Mouse (Mus musculus) lung, postnatal 0 days (tissue): ENCODE measurements around the gene Tmprss9. TPM values are rescaled to one million over a fixed set of nuclear protein-coding genes. Genes with fewer than 3 reads are reported as not detected.
A peak's percentile ranks its signal among the peaks of the same experiment; 100 is the strongest.
"Not testable (repeated sequence)": the region's sequence is repeated elsewhere in the genome, so short reads cannot be mapped to it uniquely, and the experiment has no call there.

Experiments
- ATAC-seq: fragments of 200-750 bp; cut with Nextera tagmentation; 2 replicates; pipeline ENCODE4 v1.8.0; 2017; ENCODE audit warnings: moderate library complexity
- DNase-seq: peaks from one replicate; pipeline ENCODE4 v3.0.0-alpha.2; 2016; ENCODE audit warnings: low spot score
- H3K27ac ChIP-seq: fragments of 300-500 bp; sonication (generic); 2 replicates; pipeline ENCODE4 v1.5.1; 2014; ENCODE audit warnings: antibody characterized with exemption, mild to moderate bottlenecking, low read length, mixed read lengths
- H3K27me3 ChIP-seq: fragments of 300-500 bp; sonication (generic); replicated peaks from 2 replicates; pipeline ENCODE4 v1.6.1; 2014; ENCODE audit warnings: low read length, mixed read lengths; ENCODE audit not compliant: insufficient read depth
- H3K36me3 ChIP-seq: fragments of 300-500 bp; sonication (generic); 2 replicates; pipeline ENCODE4 v1.6.1; 2014; ENCODE audit warnings: low read length, mixed read lengths; ENCODE audit not compliant: insufficient read depth
- H3K4me1 ChIP-seq: fragments of 300-500 bp; sonication (generic); 2 replicates; pipeline ENCODE4 v1.6.1; 2014; ENCODE audit warnings: antibody characterized with exemption, low read depth, low read length, mixed read lengths; ENCODE audit not compliant: insufficient read depth
- H3K4me2 ChIP-seq: fragments of 300-500 bp; sonication (generic); replicated peaks from 2 replicates; pipeline ENCODE4 v1.6.1; 2014; ENCODE audit warnings: low read depth, mild to moderate bottlenecking, low read length, moderate library complexity, mixed read lengths
- H3K4me3 ChIP-seq: fragments of 300-500 bp; sonication (generic); 2 replicates; pipeline ENCODE4 v1.5.1; 2014; ENCODE audit warnings: low read depth, low read length
- H3K9ac ChIP-seq: fragments of 300-500 bp; sonication (generic); replicated peaks from 2 replicates; pipeline ENCODE4 v1.6.1; 2014; ENCODE audit warnings: low read depth, mild to moderate bottlenecking
- H3K9me3 ChIP-seq: fragments of 300-500 bp; sonication (generic); 2 replicates; pipeline ENCODE4 v1.6.1; 2016; ENCODE audit warnings: low read length, mixed read lengths
- CTCF ChIP-seq: IDR thresholded peaks from 2 replicates; pipeline ENCODE4 v1.5.1; 2016; ENCODE audit warnings: antibody characterized with exemption, mild to moderate bottlenecking
- EP300 ChIP-seq: IDR thresholded peaks from 2 replicates; pipeline ENCODE4 v1.6.1; 2016; ENCODE audit warnings: antibody characterized with exemption, mild to moderate bottlenecking, control low read depth
- WGBS: fragments of 180-500 bp; shearing (Covaris S2); extraction: QIAGEN DNeasy Blood & Tissue Kit; methylation state at CpG from one replicate; pipeline ENCODE4 v1.1.7; 2014; 5-methylcytosine and 5-hydroxymethylcytosine counted together
- polyA plus RNA-seq: library from polyadenylated mRNA; unstranded; fragments of >200 nt; fragmentation: Nextera tagmentation; extraction: Ambion mirVana; gene quantifications from 2 replicates; pipeline ENCODE4 v1.2.1, GENCODE M21; 2015

The Tmprss9 gene
- polyA plus RNA-seq, 1 experiment from 2014 or later: not detected

DNA sequence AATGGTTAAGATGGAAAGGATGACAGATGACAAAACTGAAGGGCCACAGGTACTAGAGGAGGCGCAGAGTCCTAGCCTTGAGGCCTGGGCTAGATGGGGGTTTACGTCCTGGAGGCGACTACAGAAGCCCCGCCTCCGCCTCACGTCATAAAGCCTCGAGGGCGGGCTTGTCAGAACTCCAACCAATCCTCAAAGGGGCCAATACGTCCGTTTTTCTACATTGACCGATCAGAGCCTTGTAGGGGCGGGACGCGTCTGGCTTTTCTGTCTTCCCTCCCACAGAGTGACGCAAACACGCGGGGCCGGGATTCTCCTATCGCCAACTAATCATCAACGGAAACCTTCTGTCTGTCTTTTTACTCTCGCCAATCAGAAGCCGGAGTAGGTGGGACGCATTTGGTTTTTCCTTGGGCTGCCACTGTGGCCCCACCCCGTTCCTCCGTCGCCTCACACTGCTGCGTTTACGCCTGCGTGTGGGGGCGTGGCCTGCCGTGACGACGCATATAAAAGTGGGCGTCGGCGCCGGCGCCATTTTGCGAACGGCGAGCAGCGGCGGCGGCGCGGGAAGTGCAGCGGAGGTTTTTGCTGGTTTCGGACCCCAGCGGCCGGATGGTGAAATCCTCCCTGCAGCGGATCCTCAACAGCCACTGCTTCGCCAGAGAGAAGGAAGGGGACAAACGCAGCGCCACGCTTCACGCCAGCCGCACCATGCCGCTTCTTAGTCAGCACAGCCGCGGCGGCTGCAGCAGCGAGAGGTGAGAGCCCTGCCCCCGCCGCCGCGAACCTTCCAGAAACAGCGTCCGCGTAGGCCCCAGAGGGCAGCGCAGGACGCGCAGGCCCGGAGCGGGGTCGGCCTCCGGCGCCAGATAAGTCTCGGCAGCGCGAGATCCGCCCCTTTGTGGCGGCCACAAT lies 45.2 kb upstream of the Tmprss9 start, which contains the start of gene Oaz1:
Gene Oaz1 (plus strand): TSS at position 506 of the 912 bp plus-strand sequence.
- ATAC-seq: peak; percentile 97

DNA sequence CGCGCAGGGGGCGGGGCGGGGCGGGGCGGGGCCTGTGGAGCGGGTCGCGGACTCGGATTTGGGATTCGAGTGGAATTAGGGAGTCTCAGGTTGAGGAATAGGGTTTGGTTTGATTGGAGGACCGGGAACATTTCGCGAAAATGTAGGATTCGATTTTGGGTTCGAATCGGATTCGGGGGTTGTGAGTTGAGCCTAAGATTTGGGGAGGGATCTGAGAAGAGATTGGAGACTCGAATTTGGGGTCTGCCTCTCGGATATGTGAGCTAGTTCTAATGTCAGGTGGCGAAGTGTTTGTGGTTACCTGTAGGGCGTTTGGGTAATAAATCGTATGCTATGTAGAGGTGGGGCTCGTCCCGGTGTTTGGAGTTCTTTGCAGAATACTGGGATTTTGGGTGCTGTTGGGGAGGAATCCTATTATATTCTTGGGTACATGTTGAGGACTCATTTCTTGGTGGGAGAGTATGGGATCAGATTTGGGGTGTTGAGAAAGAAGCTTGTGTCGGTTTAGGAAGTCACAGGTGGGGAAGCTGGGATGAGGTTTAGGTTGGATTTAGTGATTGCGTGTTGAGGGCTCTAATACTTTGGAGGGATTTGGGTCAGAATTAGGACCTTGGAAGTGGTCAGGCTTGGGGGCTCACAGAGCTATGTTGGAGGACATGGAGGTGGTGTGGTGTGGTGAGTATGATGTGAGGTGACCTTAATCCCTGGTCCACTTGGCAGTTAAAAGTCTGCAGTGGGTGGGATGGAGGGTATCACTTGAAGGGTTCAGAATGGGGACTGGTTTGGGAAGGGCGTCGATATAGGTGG lies 44.4 kb upstream of the Tmprss9 start:
- H3K36me3 ChIP-seq: 0 out of 2 replicates have a peak, but pooled peaks cover 4% of the 10 kb centered on the region
- H3K27ac ChIP-seq: peak overlapping the region; percentile 89
- no peaks in the 10 kb centered on the region for H3K9me3 ChIP-seq
- 4% methylated on average over 29 of the region's 29 CpGs for WGBS
- TF ChIP-seq EP300: no peak
- no peak for TF ChIP-seq CTCF
- H3K27me3 ChIP-seq: no peaks in the 10 kb centered on the region
- H3K4me1 ChIP-seq: no peaks in the 10 kb centered on the region
- no peak for DNase-seq
- H3K9ac ChIP-seq: peak overlapping the region; percentile 92
- no peak for ATAC-seq
- H3K4me3 ChIP-seq: peak overlapping the region; percentile 71
- H3K4me2 ChIP-seq: peak overlapping the region; percentile 68

More for the DNA sequence above, 45.2 kb upstream of the Tmprss9 start, which contains the start of gene Oaz1:
- H3K36me3 ChIP-seq: 0 out of 2 replicates have a peak, but pooled peaks cover 4% of the 10 kb centered on the region
- peak; percentile 100 for DNase-seq
- peak within 1 kb of the TSS; percentile 92 for H3K9ac ChIP-seq
- H3K4me1 ChIP-seq: no peaks in the 10 kb centered on the region
- peak within 1 kb of the TSS; percentile 71 for H3K4me3 ChIP-seq
- peak within 1 kb of the TSS; percentile 89 for H3K27ac ChIP-seq
- H3K9me3 ChIP-seq: no peaks in the 10 kb centered on the region
- under 1% methylated on average over 73 of the region's 82 CpGs for WGBS
- TF ChIP-seq EP300: no peak
- no peak; the same call in 1 of the 2 replicates for TF ChIP-seq CTCF
- H3K27me3 ChIP-seq: no peaks in the 10 kb centered on the region
- peak within 1 kb of the TSS; percentile 68 for H3K4me2 ChIP-seq

DNA sequence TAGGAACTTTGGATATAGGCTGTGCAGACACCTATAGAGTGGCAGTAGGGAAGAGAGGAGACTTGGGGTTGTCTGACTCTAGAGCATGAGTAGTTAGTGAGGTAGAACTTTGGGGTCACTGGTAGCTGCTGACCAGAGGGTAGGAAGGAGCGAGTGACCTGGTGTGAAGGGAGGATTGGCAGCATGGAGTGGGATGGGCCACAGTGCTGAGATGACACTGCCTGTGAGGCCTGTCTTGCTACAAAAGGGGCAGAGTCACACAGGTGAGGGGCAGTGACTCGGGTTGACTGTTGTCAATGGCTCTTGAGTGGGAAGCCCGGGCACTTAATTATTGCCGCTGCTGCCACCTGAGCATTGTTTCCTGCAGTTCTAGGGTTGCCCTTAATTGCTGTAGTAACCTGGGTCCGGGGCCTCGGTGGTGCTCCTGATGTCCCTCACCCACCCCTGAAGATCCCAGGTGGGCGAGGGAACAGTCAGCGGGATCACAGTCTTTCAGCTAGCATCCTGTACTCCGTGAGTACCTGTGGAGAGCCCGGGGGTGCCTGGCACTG lies 43.7 kb upstream of the Tmprss9 start:
- no peak for ATAC-seq
- DNase-seq: no peak
- Histone ChIP-seq H3K27ac (no peak overlapping the region), H3K27me3 (no peaks in the 10 kb centered on the region), H3K9ac (peak overlapping the region; percentile 92), H3K4me2 (peak overlapping the region; percentile 68), H3K4me3 (peak overlapping the region; percentile 71), H3K4me1 (no peaks in the 10 kb centered on the region), H3K36me3 (0 out of 2 replicates have a peak, but pooled peaks cover 4% of the 10 kb centered on the region), H3K9me3 (no peaks in the 10 kb centered on the region)
- 55% methylated on average over 9 of the region's 10 CpGs for WGBS
- TF ChIP-seq CTCF: no peak
- TF ChIP-seq EP300: no peak

DNA sequence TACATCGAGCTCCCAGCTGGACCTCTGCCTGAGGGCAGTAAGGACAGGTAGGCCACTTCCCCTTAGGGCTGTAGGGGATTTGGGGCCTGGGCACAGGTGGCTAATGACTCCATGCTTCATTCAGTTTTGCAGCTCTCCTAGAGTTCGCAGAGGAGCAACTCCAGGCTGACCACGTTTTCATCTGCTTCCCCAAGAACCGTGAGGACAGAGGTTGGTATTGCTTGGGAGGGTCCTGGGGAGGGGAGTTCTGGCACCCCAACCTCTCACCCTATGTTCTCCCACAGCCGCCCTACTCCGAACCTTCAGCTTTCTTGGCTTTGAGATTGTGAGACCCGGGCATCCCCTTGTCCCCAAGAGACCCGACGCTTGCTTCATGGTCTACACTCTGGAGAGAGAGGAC lies 43.1 kb upstream of the Tmprss9 start:
- not testable (repeated sequence) for H3K9me3 ChIP-seq, H3K4me3 ChIP-seq, H3K36me3 ChIP-seq, ATAC-seq, H3K4me1 ChIP-seq, H3K9ac ChIP-seq, H3K27ac ChIP-seq, DNase-seq, H3K27me3 ChIP-seq
- WGBS: 74% methylated on average over 9 of the region's 9 CpGs
- peak overlapping the region; percentile 68; the same call in 1 of the 2 replicates for H3K4me2 ChIP-seq

DNA sequence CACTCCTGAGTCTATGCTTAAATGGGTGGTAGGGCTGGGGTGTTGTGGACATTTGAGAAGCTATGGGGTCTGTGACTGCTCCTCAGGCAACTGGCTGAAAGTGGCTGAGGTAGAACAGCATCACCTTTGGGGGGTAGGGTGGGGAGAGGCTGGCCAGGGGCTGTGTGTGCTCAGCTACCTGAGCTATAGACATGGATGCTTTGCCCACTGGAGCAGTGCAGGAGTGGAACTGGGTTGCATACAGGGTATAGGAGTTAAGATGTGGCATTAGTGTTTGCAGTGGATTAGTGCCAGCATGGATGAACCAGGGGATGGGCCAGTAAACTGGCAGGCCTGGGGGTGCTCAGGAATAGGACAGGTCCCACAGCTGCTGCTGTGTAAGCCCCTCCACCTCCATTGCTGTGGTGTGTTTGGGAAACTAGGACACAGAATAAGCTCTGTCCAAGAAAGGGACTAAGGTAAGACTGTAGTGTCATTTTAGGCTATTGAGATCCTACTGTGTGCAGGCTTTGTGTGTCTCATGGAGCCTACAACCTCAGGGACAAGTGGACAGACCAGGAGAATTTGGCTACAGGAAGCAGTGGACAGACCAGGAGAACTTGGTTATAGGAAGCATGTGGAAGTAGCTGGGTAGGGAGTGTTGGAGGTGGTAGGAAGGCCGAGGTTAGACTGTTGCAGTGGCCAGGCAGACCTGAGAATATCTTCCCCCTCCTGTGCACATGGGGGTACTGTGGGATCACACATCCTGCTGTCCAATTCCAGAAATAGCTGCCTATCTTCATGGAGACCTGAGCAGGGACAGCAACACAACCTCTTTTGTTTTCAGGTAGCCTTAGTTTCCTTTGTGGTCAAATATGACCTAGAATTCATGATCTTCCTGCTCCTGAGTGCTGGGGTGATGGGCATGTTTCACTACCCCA lies 42.0 kb upstream of the Tmprss9 start:
- peaks cover 5% of the 10 kb centered on the region; the same call in 1 of the 2 replicates for H3K27me3 ChIP-seq
- no peak overlapping the region for H3K4me2 ChIP-seq
- 39% methylated on average over 1 of the region's 1 CpGs for WGBS
- H3K9me3 ChIP-seq: no peaks in the 10 kb centered on the region
- 0 out of 2 replicates have a peak overlapping the region, but pooled peaks have one; percentile 12 for H3K9ac ChIP-seq
- 0 out of 2 replicates have a peak, but pooled peaks cover 4% of the 10 kb centered on the region for H3K36me3 ChIP-seq
- no peak for ATAC-seq
- no peaks in the 10 kb centered on the region for H3K4me1 ChIP-seq
- no peak for DNase-seq
- H3K4me3 ChIP-seq: no peak overlapping the region
- H3K27ac ChIP-seq: no peak overlapping the region
- TF ChIP-seq EP300 (no peak), CTCF (no peak)
